Mouse (Mus musculus) right cerebral cortex, postnatal 10 days (tissue): ENCODE data around the gene Fam83c.
"Not testable (repeated sequence)": the region's sequence is repeated elsewhere in the genome, so short reads cannot be mapped to it uniquely, and the experiment has no call there.

Experiments used
- DNase-seq, 2 experiments: peaks; one replicate each; pipeline ENCODE4 v3.0.0; 2021; ENCODE audit warnings: low spot score in 2 of 2

Gene Fam83c

GRCm38 (mm10) chr2:155834732-155835131 lies at the start of gene Fam83c:
Gene Fam83c (minus strand): TSS chr2:155834854.
- no peak for DNase-seq

- DNase-seq: no peak
Observed at GRCm38 (mm10) chr2:155882087-155882486, 47.4 kb upstream of the Fam83c start.

- no peak for DNase-seq
Observed at GRCm38 (mm10) chr2:155878964-155879876, 44.6 kb upstream of the Fam83c start.

- DNase-seq: no peak
Observed at GRCm38 (mm10) chr2:155873636-155874035, 39.0 kb upstream of the Fam83c start.

GRCm38 (mm10) chr2:155872930-155873507 lies 38.4 kb upstream of the Fam83c start:
- DNase-seq: no peak

GRCm38 (mm10) chr2:155872486-155872885 lies 37.8 kb upstream of the Fam83c start:
- peak in 1 of 2 experiments; percentile 40 for DNase-seq

- DNase-seq: no peak
Observed at GRCm38 (mm10) chr2:155869772-155870171, 35.1 kb upstream of the Fam83c start.

- DNase-seq: no peak
Observed at GRCm38 (mm10) chr2:155868320-155868719, 33.7 kb upstream of the Fam83c start.

GRCm38 (mm10) chr2:155863301-155863867 lies 28.7 kb upstream of the Fam83c start:
- no peak for DNase-seq

GRCm38 (mm10) chr2:155862573-155863300 lies 28.1 kb upstream of the Fam83c start:
- DNase-seq: peak; percentile 76 to 77

GRCm38 (mm10) chr2:155861581-155861980 lies 26.9 kb upstream of the Fam83c start:
- no peak for DNase-seq

GRCm38 (mm10) chr2:155860102-155860501 lies 25.4 kb upstream of the Fam83c start:
- no peak for DNase-seq

GRCm38 (mm10) chr2:155852536-155852935 lies 17.9 kb upstream of the Fam83c start:
- no peak for DNase-seq

GRCm38 (mm10) chr2:155850120-155850519 lies 15.5 kb upstream of the Fam83c start:
- no peak for DNase-seq

GRCm38 (mm10) chr2:155849464-155849863 lies 14.8 kb upstream of the Fam83c start:
- DNase-seq: no peak

- peak; percentile 73 to 83 for DNase-seq
Observed at GRCm38 (mm10) chr2:155848291-155848690, 13.6 kb upstream of the Fam83c start.

- no peak for DNase-seq
Observed at GRCm38 (mm10) chr2:155846930-155847329, 12.3 kb upstream of the Fam83c start.

GRCm38 (mm10) chr2:155838961-155839360 lies 4.3 kb upstream of the Fam83c start:
- DNase-seq: no peak

- no peak for DNase-seq
Observed at GRCm38 (mm10) chr2:155837961-155838360, 3.3 kb upstream of the Fam83c start.

GRCm38 (mm10) chr2:155832087-155832486 lies 2.6 kb downstream of the Fam83c start:
- DNase-seq: not testable (repeated sequence)

GRCm38 (mm10) chr2:155831302-155831701 lies 3.4 kb downstream of the Fam83c start:
- no peak for DNase-seq

- no peak for DNase-seq
Observed at GRCm38 (mm10) chr2:155830841-155831240, 3.8 kb downstream of the Fam83c start.
